Mouse (Mus musculus): ENCODE results near the gene Pgm2. TPM values are rescaled to one million over a fixed set of nuclear protein-coding genes. Genes with fewer than 3 reads are reported as not detected.

The Pgm2 gene
- polyA plus RNA-seq, 1 experiment = 0.43 TPM

GRCm38 (mm10) chr5:64049256-64049655 lies 43.5 kb upstream of the Pgm2 start:
- no peak overlapping the region for H3K27ac ChIP-seq (ENCODE audit: control insufficient read depth, insufficient read depth, low read depth, low read length)
- H3K4me1 ChIP-seq (ENCODE audit: control insufficient read depth, insufficient read depth, low read length) = no peaks in the 10 kb centered on the region
- H3K27me3 ChIP-seq (ENCODE audit: control insufficient read depth, insufficient read depth, low read length) = no peaks in the 10 kb centered on the region
- no peak overlapping the region for H3K4me3 ChIP-seq (ENCODE audit: control insufficient read depth, low read depth, low read length)
- no peaks in the 10 kb centered on the region for H3K36me3 ChIP-seq (ENCODE audit: control insufficient read depth, insufficient read depth, low read length)
- TF ChIP-seq POLR2A (IDR thresholded peaks at IDR 0.05; ENCODE audit: control insufficient read depth, low read depth, low read length) (no peak), CTCF (IDR thresholded peaks at IDR 0.05; ENCODE audit: control insufficient read depth, insufficient read depth, insufficient replicate concordance, low read depth, low read length) (no peak)

- Histone ChIP-seq H3K36me3 (ENCODE audit: control insufficient read depth, insufficient read depth, low read length) (no peaks in the 10 kb centered on the region), H3K4me1 (ENCODE audit: control insufficient read depth, insufficient read depth, low read length) (no peaks in the 10 kb centered on the region)
These were observed 39.7 kb upstream of the Pgm2 start for GRCm38 (mm10) chr5:64053010-64053409.

GRCm38 (mm10) chr5:64056210-64056609 lies 36.5 kb upstream of the Pgm2 start:
- no peak overlapping the region for H3K27ac ChIP-seq (ENCODE audit: control insufficient read depth, insufficient read depth, low read depth, low read length)
- no peaks in the 10 kb centered on the region for H3K4me1 ChIP-seq (ENCODE audit: control insufficient read depth, insufficient read depth, low read length)
- no peaks in the 10 kb centered on the region for H3K36me3 ChIP-seq (ENCODE audit: control insufficient read depth, insufficient read depth, low read length)
- H3K4me3 ChIP-seq (ENCODE audit: control insufficient read depth, low read depth, low read length) = no peak overlapping the region
- TF ChIP-seq CTCF (IDR thresholded peaks at IDR 0.05; ENCODE audit: control insufficient read depth, insufficient read depth, insufficient replicate concordance, low read depth, low read length) (no peak), POLR2A (IDR thresholded peaks at IDR 0.05; ENCODE audit: control insufficient read depth, low read depth, low read length) (no peak)
- H3K27me3 ChIP-seq (ENCODE audit: control insufficient read depth, insufficient read depth, low read length) = no peaks in the 10 kb centered on the region

More at GRCm38 (mm10) chr5:64053010-64053409, 39.7 kb upstream of the Pgm2 start:
- Histone ChIP-seq H3K4me3 (ENCODE audit: control insufficient read depth, low read depth, low read length) (no peak overlapping the region), H3K27ac (ENCODE audit: control insufficient read depth, insufficient read depth, low read depth, low read length) (no peak overlapping the region), H3K27me3 (ENCODE audit: control insufficient read depth, insufficient read depth, low read length) (no peaks in the 10 kb centered on the region)
- TF ChIP-seq CTCF (IDR thresholded peaks at IDR 0.05; ENCODE audit: control insufficient read depth, insufficient read depth, insufficient replicate concordance, low read depth, low read length) (no peak), POLR2A (IDR thresholded peaks at IDR 0.05; ENCODE audit: control insufficient read depth, low read depth, low read length) (no peak)

GRCm38 (mm10) chr5:64060881-64061280 lies 31.9 kb upstream of the Pgm2 start:
- H3K27me3 ChIP-seq (ENCODE audit: control insufficient read depth, insufficient read depth, low read length) = no peaks in the 10 kb centered on the region
- TF ChIP-seq CTCF (IDR thresholded peaks at IDR 0.05; ENCODE audit: control insufficient read depth, insufficient read depth, insufficient replicate concordance, low read depth, low read length) (no peak), POLR2A (IDR thresholded peaks at IDR 0.05; ENCODE audit: control insufficient read depth, low read depth, low read length) (no peak)

GRCm38 (mm10) chr5:64061643-64062042 lies 31.1 kb upstream of the Pgm2 start:
- H3K36me3 ChIP-seq (ENCODE audit: control insufficient read depth, insufficient read depth, low read length) = no peaks in the 10 kb centered on the region
- H3K27me3 ChIP-seq (ENCODE audit: control insufficient read depth, insufficient read depth, low read length) = no peaks in the 10 kb centered on the region
- no peak overlapping the region for H3K27ac ChIP-seq (ENCODE audit: control insufficient read depth, insufficient read depth, low read depth, low read length)
- H3K4me3 ChIP-seq (ENCODE audit: control insufficient read depth, low read depth, low read length) = no peak overlapping the region
- H3K4me1 ChIP-seq (ENCODE audit: control insufficient read depth, insufficient read depth, low read length) = no peaks in the 10 kb centered on the region
- TF ChIP-seq CTCF (IDR thresholded peaks at IDR 0.05; ENCODE audit: control insufficient read depth, insufficient read depth, insufficient replicate concordance, low read depth, low read length) (no peak), POLR2A (IDR thresholded peaks at IDR 0.05; ENCODE audit: control insufficient read depth, low read depth, low read length) (no peak)

More at GRCm38 (mm10) chr5:64060881-64061280, 31.9 kb upstream of the Pgm2 start:
- H3K36me3 ChIP-seq (ENCODE audit: control insufficient read depth, insufficient read depth, low read length) = no peaks in the 10 kb centered on the region
- no peak overlapping the region for H3K4me3 ChIP-seq (ENCODE audit: control insufficient read depth, low read depth, low read length)
- no peaks in the 10 kb centered on the region for H3K4me1 ChIP-seq (ENCODE audit: control insufficient read depth, insufficient read depth, low read length)
- H3K27ac ChIP-seq (ENCODE audit: control insufficient read depth, insufficient read depth, low read depth, low read length) = no peak overlapping the region

- TF ChIP-seq CTCF (IDR thresholded peaks at IDR 0.05; ENCODE audit: control insufficient read depth, insufficient read depth, insufficient replicate concordance, low read depth, low read length) (no peak), POLR2A (IDR thresholded peaks at IDR 0.05; ENCODE audit: control insufficient read depth, low read depth, low read length) (no peak)
- Histone ChIP-seq H3K4me1 (ENCODE audit: control insufficient read depth, insufficient read depth, low read length) (no peaks in the 10 kb centered on the region), H3K27me3 (ENCODE audit: control insufficient read depth, insufficient read depth, low read length) (no peaks in the 10 kb centered on the region), H3K27ac (ENCODE audit: control insufficient read depth, insufficient read depth, low read depth, low read length) (no peak overlapping the region), H3K36me3 (ENCODE audit: control insufficient read depth, insufficient read depth, low read length) (no peaks in the 10 kb centered on the region), H3K4me3 (ENCODE audit: control insufficient read depth, low read depth, low read length) (no peak overlapping the region)
These were observed 29.7 kb upstream of the Pgm2 start for GRCm38 (mm10) chr5:64062882-64063621.

GRCm38 (mm10) chr5:64063622-64064355 lies 29.0 kb upstream of the Pgm2 start:
- TF ChIP-seq CTCF (IDR thresholded peaks at IDR 0.05; ENCODE audit: control insufficient read depth, insufficient read depth, insufficient replicate concordance, low read depth, low read length) = no peak
- no peak for TF ChIP-seq POLR2A (IDR thresholded peaks at IDR 0.05; ENCODE audit: control insufficient read depth, low read depth, low read length)
- Histone ChIP-seq H3K4me1 (ENCODE audit: control insufficient read depth, insufficient read depth, low read length) (no peaks in the 10 kb centered on the region), H3K36me3 (ENCODE audit: control insufficient read depth, insufficient read depth, low read length) (no peaks in the 10 kb centered on the region), H3K27me3 (ENCODE audit: control insufficient read depth, insufficient read depth, low read length) (no peaks in the 10 kb centered on the region), H3K4me3 (ENCODE audit: control insufficient read depth, low read depth, low read length) (no peak overlapping the region), H3K27ac (ENCODE audit: control insufficient read depth, insufficient read depth, low read depth, low read length) (no peak overlapping the region)
